Mouse (Mus musculus): ENCODE data around the gene Dars.

Dars gene

DNA sequence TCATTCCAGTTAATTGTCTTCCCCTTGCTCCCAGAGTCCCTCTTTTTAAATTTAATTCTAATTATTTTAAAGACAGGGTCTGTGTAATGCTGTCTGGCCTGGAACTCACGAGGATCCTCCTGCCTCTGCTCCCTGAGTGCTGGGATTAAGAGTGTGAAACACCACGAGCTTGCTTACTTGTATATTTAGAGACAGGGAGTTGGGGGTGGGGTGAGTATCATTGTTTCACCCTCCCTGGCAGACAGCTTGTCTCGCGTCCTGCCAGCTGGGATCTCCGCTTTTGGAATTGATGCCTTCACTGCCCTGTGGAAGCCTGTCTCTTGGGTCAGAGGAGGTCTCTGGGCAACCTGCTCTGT lies 343 bp upstream of the Dars start:
- no peak for DNase-seq (ENCODE audit: low read depth, low spot score)

- no peak for DNase-seq (ENCODE audit: low read depth, low spot score)
Observed at GRCm38 (mm10) chr1:128411141-128411540, 6.0 kb downstream of the Dars start.

DNA sequence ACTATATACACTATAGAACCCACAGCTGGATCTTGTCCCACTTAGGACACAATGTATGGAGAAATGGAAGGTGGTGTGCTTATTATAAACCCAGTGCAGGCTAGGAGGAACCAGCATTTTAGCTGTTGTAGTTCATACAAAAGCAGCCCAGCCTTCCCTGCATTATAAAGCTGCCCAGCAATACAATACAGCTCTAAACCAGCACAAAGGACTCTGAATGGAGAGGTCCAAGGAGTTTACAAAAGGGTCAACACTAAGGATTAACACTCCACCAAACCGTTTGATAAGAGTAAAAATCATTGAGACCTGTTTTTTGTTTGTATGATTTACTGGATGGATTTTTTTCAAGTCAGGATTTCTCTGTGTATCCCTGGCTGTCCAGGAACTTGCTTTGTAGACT lies 10.3 kb downstream of the Dars start:
- DNase-seq (ENCODE audit: low read depth, low spot score): no peak

- DNase-seq (ENCODE audit: low read depth, low spot score): no peak
Observed at GRCm38 (mm10) chr1:128405675-128406074, 11.5 kb downstream of the Dars start.

DNA sequence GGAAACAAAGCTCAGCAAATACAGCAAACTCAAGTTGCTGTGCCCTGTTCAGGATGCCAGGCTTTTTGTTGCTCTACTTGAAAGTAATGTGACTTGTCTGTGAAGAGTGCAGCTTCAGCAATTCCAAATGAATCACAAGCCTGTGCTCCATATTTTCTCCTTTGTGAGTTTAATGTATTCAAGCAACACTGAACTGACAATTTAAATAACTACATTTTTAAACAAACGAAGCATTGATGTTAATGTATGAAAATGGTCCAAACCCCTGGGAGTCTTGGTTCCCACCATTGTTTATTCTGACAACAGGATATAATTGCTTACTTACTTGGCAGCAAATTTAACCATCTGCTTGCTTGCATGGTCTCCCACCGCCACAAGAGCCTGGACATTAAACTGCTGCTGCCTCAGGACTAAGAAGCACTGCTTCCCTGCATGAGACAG lies 12.1 kb downstream of the Dars start:
- no peak for DNase-seq (ENCODE audit: low read depth, low spot score)

GRCm38 (mm10) chr1:128400926-128401325 lies 16.2 kb downstream of the Dars start:
- no peak for DNase-seq (ENCODE audit: low read depth, low spot score)

GRCm38 (mm10) chr1:128399941-128400915 lies 16.9 kb downstream of the Dars start:
- DNase-seq (ENCODE audit: low read depth, low spot score): no peak

DNA sequence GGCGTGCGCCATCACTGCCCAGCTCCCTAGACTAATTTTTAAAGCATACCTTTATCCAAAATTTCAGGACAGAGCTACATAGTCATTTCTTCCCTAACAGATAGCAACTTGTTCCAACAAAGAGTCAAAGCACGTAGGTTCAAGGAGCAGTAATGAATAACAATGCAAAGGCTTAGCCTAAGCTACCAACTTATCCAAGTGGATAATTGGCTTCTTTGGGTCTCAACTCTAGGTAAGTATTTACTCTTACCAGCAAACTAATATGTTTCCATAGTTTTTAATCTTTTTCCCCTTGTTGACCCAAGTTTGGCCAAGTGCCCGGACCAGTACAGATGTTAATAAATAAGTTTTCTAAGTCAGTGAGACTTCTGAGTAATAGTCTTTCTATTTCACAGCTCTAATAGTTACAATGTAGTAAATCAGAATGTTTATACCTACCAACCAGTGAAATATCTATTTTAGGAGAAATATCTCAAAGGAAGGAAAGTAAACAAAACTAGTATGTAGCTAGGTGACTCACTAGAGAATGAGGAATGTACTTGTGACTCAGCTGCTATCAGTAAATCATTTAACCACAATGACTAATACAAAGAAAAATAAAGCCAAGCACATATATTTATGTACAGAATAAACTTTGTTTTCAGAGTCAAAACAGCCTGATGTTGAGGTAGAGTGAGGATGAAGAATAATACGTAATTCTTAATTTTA lies 18.3 kb downstream of the Dars start:
- DNase-seq (ENCODE audit: low read depth, low spot score): peak; percentile 56

- no peak for DNase-seq (ENCODE audit: low read depth, low spot score)
Observed at GRCm38 (mm10) chr1:128394657-128395056, 22.5 kb downstream of the Dars start.

GRCm38 (mm10) chr1:128392382-128392781 lies 24.8 kb downstream of the Dars start:
- no peak for DNase-seq (ENCODE audit: low read depth, low spot score)

DNA sequence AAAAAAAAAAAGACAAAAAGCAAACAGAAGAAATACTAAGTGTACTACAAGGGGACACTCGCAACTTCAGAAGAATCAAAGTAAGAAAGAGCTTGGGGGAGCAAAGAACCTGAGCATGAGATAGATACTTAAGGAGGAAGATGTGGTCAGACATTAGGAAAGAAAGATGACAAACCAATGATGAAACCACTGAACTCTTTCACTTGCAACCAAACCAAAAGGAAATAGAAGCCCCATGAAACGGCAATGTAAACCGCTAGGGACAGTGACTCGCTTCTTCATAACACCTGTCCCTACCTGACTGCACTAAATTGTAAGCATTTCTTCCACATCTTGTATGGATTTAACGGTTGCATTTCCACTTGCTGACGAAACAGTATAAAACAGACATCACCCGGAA lies 30.7 kb downstream of the Dars start:
- peak; percentile 34 for DNase-seq (ENCODE audit: low read depth, low spot score)

DNA sequence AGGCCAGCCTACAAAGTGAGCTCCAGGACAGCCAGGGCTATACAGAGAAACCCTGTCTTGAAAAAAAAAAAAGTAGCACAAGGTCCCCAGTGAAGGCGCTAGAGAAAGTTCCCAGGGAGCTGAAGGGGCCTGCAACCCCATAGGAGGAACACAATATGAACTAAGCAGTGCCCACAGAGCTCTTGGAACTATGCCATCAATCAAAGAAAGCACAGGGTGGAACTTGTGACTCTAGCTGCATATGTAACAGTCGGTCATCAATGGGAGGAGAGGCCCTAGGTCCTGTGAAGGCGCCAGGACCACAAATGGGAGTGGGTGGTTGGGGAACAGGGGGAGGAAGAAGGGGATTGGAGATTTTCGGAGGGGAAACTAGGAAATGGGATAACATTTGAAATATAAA lies 40.3 kb downstream of the Dars start:
- no peak for DNase-seq (ENCODE audit: low read depth, low spot score)

GRCm38 (mm10) chr1:128372143-128372860 lies 44.9 kb downstream of the Dars start:
- peak; percentile 21 for DNase-seq (ENCODE audit: low read depth, low spot score)

DNA sequence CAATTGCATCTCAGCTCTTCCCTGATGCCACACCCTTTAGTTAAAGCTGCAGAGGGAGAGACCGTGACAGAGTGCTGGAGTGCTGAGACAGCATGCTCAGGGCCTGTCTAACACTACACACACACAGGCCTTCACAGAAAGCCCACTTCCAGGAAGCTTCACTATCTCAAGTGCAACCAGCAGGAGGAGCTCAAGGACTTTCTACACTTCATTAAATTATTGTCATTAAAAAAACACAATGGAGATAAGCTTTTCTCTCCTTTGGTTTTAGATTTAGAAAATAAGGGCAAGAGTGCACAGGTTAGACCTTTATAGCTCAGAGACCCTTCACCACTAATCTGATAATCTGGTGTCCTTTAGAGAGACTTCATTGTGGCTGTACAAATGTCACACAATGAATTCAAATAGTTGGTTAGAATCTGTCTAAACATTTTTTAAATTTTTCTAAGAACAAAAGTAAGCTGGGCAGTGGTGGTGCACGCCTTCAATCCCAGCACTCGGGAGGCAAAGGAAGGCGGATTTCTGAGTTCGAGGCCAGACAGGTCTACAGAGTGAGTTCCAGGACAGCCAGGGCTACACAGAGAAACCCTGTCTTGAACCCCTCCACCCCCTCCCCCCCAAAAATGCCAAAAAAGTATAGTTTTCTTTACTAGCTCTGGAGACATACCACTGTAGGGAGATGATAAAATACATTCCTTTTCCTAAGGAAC lies 48.3 kb downstream of the Dars start:
- peak; percentile 75 for DNase-seq (ENCODE audit: low read depth, low spot score)

DNA sequence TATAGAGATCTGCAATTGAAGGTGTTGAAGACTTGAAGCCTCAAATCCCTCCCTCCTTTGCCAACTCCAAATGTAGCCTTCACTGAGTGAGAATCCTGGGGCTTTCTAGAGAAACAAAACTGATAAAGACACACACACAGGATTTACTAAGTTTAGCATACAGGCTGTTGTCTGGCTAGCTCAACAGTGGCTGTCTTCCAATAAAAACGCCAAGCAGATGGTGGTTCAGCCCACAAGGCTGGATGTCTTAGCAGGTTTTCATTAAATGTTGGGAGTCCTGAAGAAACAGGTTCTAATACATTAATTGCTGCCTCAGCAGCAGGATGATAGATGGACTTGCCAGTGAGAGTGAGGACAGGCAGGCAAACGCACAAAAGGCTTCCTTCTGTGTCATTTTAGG lies 56.6 kb downstream of the Dars start:
- no peak for DNase-seq (ENCODE audit: low read depth, low spot score)

DNA sequence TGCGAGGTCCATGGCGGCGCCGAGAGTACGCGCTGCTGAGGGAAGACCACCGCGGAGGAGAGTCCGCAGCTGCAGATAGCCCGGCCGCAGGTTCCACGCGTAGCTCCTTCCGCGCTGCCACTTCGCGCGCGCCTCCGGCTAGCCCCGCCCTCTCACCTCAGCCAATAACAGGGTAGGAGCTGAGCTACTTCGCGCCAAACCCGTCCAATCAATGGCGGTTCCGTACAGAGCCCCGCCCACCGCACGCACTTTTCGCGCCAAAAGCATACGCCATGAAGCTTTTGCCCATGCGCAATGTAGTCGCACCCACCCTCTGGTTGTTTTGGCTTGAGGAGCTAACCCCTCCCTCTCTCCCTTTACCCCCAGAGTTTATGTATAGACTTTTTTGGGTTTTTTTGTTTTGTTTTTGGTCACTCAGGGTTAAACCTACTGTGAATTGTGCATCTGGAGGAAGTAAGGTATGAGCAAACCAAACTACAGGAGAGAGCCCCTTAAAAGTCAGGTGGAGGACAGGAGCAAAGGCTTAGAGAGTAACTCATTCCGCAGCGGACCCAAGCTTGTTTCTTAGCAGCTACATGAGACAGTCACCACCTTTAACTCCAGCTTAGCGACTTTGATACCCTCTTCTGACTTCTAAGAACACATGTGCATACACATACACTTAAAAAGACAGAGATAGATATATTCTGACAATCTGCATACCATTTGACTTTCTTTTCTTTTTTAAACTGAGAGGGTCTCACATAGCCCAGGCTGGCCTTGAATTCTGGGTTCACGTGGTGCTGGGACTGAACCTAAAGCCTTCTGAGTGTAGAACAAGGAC lies 57.4 kb downstream of the Dars start, which contains the start of gene Mcm6:
Gene Mcm6, minus strand, starts transcription at position 111 of the 823 bp plus-strand sequence.
- peak; percentile 96 for DNase-seq (ENCODE audit: low read depth, low spot score)

- no peak for DNase-seq (ENCODE audit: low read depth, low spot score)
Observed at GRCm38 (mm10) chr1:128358916-128359553, 58.1 kb downstream of the Dars start.

DNA sequence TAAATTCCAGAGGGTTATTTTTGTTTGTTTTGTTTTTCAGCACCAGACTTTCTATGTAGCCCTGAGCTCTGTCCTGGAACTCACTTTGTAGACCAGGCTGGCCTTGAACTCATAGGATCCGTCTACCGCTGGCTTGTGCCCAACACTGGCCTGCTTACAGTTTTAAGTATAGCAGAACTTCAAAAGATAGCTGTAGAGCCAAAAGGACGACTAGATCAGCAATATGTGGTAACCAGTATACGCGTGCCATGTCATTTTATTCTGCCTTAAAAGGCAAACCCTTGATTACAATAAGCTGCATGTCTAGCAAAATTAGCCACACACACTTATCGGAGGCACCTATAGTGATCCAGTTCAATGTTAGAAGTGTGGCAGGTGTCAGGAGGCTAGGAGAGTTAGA lies 58.9 kb downstream of the Dars start:
- peak; percentile 32 for DNase-seq (ENCODE audit: low read depth, low spot score)

DNA sequence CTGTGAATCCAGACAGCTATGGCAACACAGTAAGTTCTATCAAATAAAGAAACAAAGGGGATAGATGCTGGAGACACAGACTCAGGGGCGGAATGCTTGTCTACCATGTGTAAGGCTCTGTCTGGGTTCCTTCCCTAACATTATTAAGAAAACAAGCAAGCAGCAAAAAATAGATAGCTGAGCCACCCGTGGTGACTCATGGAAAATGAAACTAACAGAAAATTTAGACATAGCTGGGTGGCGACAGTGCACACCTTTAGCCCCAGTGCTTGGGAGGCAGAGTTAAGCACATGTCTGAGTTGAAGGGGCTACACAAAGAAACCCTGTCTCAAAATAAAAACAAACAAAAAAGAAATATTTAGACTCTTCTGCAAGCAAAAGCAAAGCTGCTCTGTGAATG lies 59.7 kb downstream of the Dars start:
- peak; percentile 63 for DNase-seq (ENCODE audit: low read depth, low spot score)

- DNase-seq (ENCODE audit: low read depth, low spot score): no peak
Observed at GRCm38 (mm10) chr1:128353092-128353491, 64.1 kb downstream of the Dars start.
